Mouse (Mus musculus) forebrain, embryonic 14.5 days (tissue): ENCODE data around the gene Thap12. TPM values are rescaled to one million over a fixed set of nuclear protein-coding genes. Genes with fewer than 3 reads are reported as not detected.

Experiments
- ATAC-seq: fragments of 200-750 bp; cut with Nextera tagmentation; 2 replicates; pipeline ENCODE4 v1.8.0; 2017; ENCODE audit warnings: mild to moderate bottlenecking, moderate library complexity
- DNase-seq: peaks from one replicate; pipeline ENCODE4 v3.0.0-alpha.2; 2015; ENCODE audit warnings: low spot score
- H3K27ac ChIP-seq: fragments of 300-500 bp; sonication (generic); 2 replicates; pipeline ENCODE4 v1.5.1; 2014; ENCODE audit warnings: low read depth, mild to moderate bottlenecking, control low read depth, low read length, moderate library complexity
- H3K27me3 ChIP-seq: fragments of 300-500 bp; sonication (generic); replicated peaks from 2 replicates; pipeline ENCODE4 v1.6.1; 2014; ENCODE audit warnings: low read length, control low read depth, mixed read lengths; ENCODE audit not compliant: control insufficient read depth, insufficient read depth
- H3K36me3 ChIP-seq: fragments of 300-500 bp; sonication (generic); 2 replicates; pipeline ENCODE4 v1.6.1; 2014; ENCODE audit warnings: low read length, control low read depth; ENCODE audit not compliant: control insufficient read depth, insufficient read depth
- H3K4me1 ChIP-seq: fragments of 300-500 bp; sonication (generic); 2 replicates; pipeline ENCODE4 v1.6.1; 2014; ENCODE audit warnings: antibody characterized with exemption, low read length, control low read depth; ENCODE audit not compliant: control insufficient read depth, insufficient read depth
- H3K4me2 ChIP-seq: fragments of 300-500 bp; sonication (generic); 2 replicates; pipeline ENCODE4 v1.6.1; 2014; ENCODE audit warnings: mild to moderate bottlenecking, control low read depth, low read length
- H3K4me3 ChIP-seq: fragments of 300-500 bp; sonication (generic); 2 replicates; pipeline ENCODE4 v1.5.1; 2014; ENCODE audit warnings: low read depth, low read length, control low read depth
- H3K9ac ChIP-seq: fragments of 300-500 bp; sonication (generic); 2 replicates; pipeline ENCODE4 v1.6.1; 2014; ENCODE audit warnings: mild to moderate bottlenecking, low read length, control low read depth, moderate library complexity
- H3K9me3 ChIP-seq: fragments of 300-500 bp; sonication (generic); replicated peaks from 2 replicates; pipeline ENCODE4 v1.6.1; 2016; ENCODE audit warnings: low read length, control low read depth, mixed read lengths; ENCODE audit not compliant: control insufficient read depth
- WGBS: fragments of 180-500 bp; shearing (Covaris S2); extraction: QIAGEN DNeasy Blood & Tissue Kit; methylation state at CpG from one replicate; pipeline ENCODE4 v1.1.7; 2014; 5-methylcytosine and 5-hydroxymethylcytosine counted together
- polyA plus RNA-seq: library from polyadenylated mRNA; unstranded; fragments of >200 nt; fragmentation: Nextera tagmentation; extraction: Ambion mirVana; gene quantifications from 2 replicates; pipeline ENCODE4 v1.2.1, GENCODE M21; 2014

Thap12 gene
- polyA plus RNA-seq, 1 experiment from 2014 or later, result 42.5 TPM

DNA sequence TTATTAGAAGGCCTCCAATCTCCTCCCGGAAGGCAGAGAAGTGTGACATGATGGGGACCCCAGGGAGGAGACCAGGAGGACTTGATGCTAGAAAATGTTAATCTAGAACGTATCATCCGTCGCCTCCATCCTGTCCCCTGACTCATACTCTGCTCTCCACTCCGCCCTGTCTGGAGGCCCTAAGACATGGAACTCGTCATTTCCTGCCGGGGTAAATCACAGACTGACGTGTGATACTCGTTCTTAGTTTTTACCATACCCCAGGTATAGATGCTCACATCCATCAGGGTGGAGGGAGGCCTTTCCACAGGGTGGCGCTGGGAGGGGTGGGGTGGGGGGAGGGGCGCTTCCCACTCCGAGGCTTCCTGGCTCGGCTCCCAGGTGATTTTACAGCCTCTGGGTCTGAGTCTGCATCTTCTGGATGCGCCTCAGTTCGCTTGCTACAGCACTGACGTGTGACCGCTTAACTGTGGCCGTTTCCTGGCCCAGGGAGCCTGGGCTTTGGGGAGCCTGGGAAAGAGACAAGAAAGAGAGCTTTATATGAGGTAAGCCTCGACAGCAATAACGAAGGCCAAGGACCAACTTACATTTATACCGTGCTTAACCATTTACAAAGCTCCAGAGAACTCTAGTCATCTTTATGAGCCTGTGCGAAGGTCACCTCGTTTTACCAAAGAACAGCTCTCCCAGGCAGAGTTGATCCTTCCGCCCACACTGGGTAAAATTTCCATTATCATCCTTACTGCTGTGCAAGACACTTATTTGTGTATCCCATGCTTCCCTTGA, 9.9 kb upstream of the Thap12 start:
- Histone ChIP-seq H3K9me3 (no peaks in the 10 kb centered on the region), H3K4me1 (no peaks in the 10 kb centered on the region), H3K4me3 (no peak overlapping the region), H3K27ac (no peak overlapping the region), H3K9ac (peak overlapping the region; percentile 18), H3K27me3 (no peaks in the 10 kb centered on the region), H3K36me3 (no peaks in the 10 kb centered on the region), H3K4me2 (no peak overlapping the region)
- DNase-seq (no peak), ATAC-seq (no peak)
- WGBS, result 46% methylated on average over 24 of the region's 24 CpGs

DNA sequence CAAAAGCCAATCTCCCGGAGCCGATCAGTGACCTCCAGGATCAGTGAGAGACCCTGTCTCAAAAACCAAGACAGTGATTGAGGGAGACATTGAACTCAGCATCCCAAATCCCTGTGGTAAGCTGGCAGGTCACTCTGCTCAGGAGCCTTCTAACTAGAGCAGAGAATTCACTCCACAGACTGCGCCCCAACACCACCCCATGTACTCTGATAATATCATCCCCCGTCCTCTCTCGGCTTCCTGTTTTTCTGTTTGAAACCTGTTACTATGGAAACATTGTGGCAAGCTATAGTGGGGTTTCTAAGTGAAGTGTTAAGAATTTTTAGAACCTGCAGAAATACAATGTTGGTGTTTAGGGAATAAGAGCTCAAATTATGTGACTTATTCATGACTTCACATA, 8.9 kb upstream of the Thap12 start:
- Histone ChIP-seq H3K4me1 (no peaks in the 10 kb centered on the region), H3K9me3 (no peaks in the 10 kb centered on the region), H3K27ac (no peak overlapping the region), H3K27me3 (no peaks in the 10 kb centered on the region), H3K4me2 (no peak overlapping the region), H3K4me3 (no peak overlapping the region), H3K9ac (no peak overlapping the region), H3K36me3 (no peaks in the 10 kb centered on the region)
- ATAC-seq (no peak), DNase-seq (no peak)
- 85% methylated on average over 5 of the region's 5 CpGs for WGBS

DNA sequence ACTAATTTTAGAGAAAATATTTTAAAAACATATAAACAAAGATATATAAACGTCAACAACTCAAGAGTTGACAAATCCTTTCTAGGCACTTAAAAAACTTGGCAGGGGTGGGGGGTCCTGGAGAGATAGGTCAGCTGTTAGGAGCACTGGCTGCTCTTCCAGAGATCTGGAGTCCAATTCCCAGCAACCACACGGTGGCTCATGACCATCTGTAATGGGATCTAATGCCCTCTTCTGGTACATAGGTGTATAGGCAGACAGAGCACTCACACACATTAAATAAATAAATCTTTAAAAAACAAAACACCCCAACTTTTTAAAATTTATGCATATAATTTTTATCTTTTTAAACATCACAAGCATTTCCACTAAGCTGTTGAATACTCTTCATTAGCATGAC, 5.4 kb upstream of the Thap12 start:
- Histone ChIP-seq H3K36me3 (no peaks in the 10 kb centered on the region), H3K9me3 (no peaks in the 10 kb centered on the region), H3K4me3 (no peak overlapping the region), H3K9ac (no peak overlapping the region), H3K27me3 (no peaks in the 10 kb centered on the region), H3K4me2 (no peak overlapping the region), H3K4me1 (peaks cover 6% of the 10 kb centered on the region; the same call in 1 of the 2 replicates), H3K27ac (no peak overlapping the region)
- peak; percentile 56 for DNase-seq
- no peak for ATAC-seq
- WGBS, result 11% methylated on average over 2 of the region's 2 CpGs

DNA sequence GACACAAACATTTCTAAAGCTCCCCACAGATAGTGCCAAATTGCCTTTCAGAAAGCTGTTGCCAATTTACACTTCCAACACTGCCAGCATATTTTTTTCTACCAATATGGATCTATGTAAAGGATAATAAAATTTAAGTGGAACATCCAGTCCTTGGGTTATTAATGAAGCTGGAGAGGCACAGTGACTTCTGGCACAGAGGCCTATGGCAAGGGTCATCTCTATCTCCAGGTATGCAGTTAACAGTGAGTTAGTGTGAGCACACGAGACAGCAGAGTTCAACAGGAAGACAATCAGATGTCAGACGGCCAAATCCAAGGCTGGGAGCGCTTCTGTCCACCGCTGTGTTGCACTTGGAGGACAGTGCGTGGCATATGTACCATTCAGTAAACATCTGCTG, 4.9 kb upstream of the Thap12 start:
- WGBS, result 65% methylated on average over 5 of the region's 5 CpGs
- DNase-seq, result no peak
- peaks cover 6% of the 10 kb centered on the region; the same call in 1 of the 2 replicates for H3K4me1 ChIP-seq
- H3K4me3 ChIP-seq, result no peak overlapping the region
- H3K9ac ChIP-seq, result no peak overlapping the region
- no peak overlapping the region for H3K4me2 ChIP-seq
- H3K36me3 ChIP-seq, result no peaks in the 10 kb centered on the region
- H3K27ac ChIP-seq, result no peak overlapping the region
- H3K27me3 ChIP-seq, result no peaks in the 10 kb centered on the region
- no peaks in the 10 kb centered on the region for H3K9me3 ChIP-seq
- no peak for ATAC-seq

DNA sequence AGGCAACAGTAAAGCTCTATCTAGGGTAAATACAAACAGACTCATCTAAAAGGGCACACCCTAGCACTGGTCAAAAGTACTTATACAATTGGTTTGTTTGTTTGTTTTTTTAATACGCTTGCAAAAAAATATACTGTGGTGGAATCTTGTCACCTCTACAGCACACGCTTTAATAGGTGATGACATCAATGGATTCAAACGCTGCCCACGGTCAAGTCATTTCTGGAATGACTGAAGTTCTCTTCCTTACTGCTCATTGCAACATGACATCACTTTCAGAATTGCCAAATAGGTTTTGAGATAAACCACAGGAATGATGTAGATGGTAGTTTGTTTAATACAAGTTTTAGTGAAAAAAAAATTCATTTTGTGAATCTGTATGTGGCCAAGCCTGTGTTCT, 4.3 kb upstream of the Thap12 start:
- ATAC-seq (no peak), DNase-seq (no peak)
- H3K36me3 ChIP-seq, result no peaks in the 10 kb centered on the region
- H3K4me3 ChIP-seq, result no peak overlapping the region
- no peak overlapping the region for H3K4me2 ChIP-seq
- H3K27ac ChIP-seq, result no peak overlapping the region
- peaks cover 6% of the 10 kb centered on the region; the same call in 1 of the 2 replicates for H3K4me1 ChIP-seq
- H3K27me3 ChIP-seq, result no peaks in the 10 kb centered on the region
- WGBS, result 87% methylated on average over 4 of the region's 4 CpGs
- no peaks in the 10 kb centered on the region for H3K9me3 ChIP-seq
- no peak overlapping the region for H3K9ac ChIP-seq

DNA sequence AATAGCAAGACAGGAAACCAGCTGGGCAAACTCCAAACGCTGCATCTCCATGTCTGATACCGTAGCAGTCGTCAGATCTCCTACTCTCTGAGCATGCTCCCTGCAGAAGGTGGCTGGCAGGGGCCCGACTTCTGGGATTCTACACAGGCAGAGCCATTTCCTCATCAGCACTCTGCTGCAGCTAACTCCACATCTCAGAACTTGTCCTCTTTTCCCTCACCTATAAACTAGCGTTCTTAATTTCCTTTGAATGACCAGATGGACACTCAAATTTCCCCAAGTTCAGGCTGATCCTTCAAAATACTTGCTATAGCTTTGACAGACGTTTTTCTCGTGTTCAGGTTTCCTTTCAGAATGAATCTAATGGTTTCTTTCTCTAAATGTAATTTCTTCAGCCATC, 1.1 kb upstream of the Thap12 start:
- peak overlapping the region; percentile 96 for H3K4me3 ChIP-seq
- no peaks in the 10 kb centered on the region for H3K27me3 ChIP-seq
- H3K36me3 ChIP-seq, result no peaks in the 10 kb centered on the region
- H3K9ac ChIP-seq, result peak overlapping the region; percentile 81
- no peaks in the 10 kb centered on the region for H3K9me3 ChIP-seq
- DNase-seq (no peak), ATAC-seq (no peak)
- peak overlapping the region; percentile 70 for H3K4me2 ChIP-seq
- H3K4me1 ChIP-seq, result peaks cover 21% of the 10 kb centered on the region
- WGBS, result 54% methylated on average over 7 of the region's 7 CpGs
- no peak overlapping the region for H3K27ac ChIP-seq

DNA sequence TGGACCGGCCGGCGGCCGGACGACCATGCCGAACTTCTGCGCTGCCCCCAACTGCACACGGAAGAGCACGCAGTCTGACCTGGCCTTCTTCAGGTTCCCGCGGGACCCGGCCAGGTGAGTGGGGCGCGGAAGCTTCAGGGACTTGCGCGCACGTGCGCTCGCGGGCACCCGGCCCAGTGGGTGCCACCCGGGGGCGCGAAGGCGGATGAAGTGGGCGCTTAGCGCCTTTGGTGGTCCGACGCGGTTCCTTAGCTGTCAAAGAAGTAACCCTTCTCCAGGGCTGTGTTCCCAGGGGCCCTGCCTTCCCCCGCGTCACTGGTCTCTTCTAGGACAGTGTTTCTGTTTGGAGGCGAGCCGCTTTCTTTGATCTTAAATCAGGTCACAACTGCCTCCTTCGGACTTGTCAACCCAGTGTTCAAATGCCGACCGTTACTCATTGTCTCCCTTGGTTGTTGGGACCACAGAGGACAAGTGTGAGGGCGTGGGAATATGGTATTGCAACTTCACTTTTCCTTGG, 520 bp downstream of the Thap12 start:
- peak overlapping the region; percentile 96 for H3K4me3 ChIP-seq
- H3K9ac ChIP-seq, result peak overlapping the region; percentile 95
- peaks cover 21% of the 10 kb centered on the region for H3K4me1 ChIP-seq
- H3K9me3 ChIP-seq, result no peaks in the 10 kb centered on the region
- ATAC-seq (peak; percentile 38; the same call in 1 of the 2 replicates), DNase-seq (no peak)
- peak overlapping the region; percentile 68 for H3K27ac ChIP-seq
- WGBS, result 0% methylated on average over 33 of the region's 38 CpGs
- H3K27me3 ChIP-seq, result no peaks in the 10 kb centered on the region
- H3K4me2 ChIP-seq, result peak overlapping the region; percentile 75
- H3K36me3 ChIP-seq, result no peaks in the 10 kb centered on the region

DNA sequence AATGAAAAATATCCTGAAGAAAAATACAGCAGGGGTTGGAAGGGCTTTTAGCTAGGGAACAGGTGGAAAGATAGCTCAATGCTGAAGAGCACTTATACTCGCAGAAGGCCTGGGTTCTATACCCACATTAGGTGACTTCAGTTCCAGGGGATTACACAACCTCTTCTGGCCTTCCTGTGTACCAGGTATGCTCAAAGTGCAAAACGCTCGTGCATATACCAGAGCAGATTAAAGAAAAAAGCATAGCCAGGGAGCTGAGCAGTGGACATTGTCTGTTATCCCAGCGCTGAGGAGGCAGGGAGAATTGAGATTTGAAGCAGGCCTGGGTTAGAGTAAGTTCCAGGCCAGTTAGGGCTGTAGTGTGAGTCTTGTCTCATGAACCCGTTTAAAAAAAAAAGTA, 1.4 kb downstream of the Thap12 start:
- H3K4me3 ChIP-seq, result peak overlapping the region; percentile 96
- no peak overlapping the region for H3K27ac ChIP-seq
- H3K9me3 ChIP-seq, result no peaks in the 10 kb centered on the region
- 58% methylated on average over 5 of the region's 5 CpGs for WGBS
- H3K27me3 ChIP-seq, result no peaks in the 10 kb centered on the region
- peak overlapping the region; percentile 75 for H3K4me2 ChIP-seq
- no peak for DNase-seq
- ATAC-seq, result no peak
- H3K4me1 ChIP-seq, result peaks cover 21% of the 10 kb centered on the region
- peak overlapping the region; percentile 95 for H3K9ac ChIP-seq
- H3K36me3 ChIP-seq, result no peaks in the 10 kb centered on the region; the same call in 1 of the 2 replicates

DNA sequence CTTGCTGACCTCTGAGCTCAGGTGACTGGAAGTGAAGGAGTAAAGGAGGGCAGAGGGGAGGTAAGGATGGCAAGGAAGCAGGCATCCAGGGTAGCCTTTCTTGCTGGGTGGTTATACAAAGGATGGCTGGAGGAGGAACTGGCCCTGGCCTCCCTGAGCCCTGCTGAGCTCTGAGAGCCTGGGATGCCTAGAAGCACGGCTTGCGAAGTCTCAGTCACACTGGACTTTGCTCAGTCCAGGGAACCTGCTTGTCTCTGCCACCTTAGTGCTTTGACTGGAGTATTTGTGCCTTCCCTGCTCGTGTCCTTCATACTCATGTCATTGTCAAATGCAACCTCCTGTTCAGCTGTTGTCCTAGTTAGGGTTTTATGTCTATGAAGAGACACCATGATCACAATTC, 10.8 kb downstream of the Thap12 start:
- Histone ChIP-seq H3K4me2 (no peak overlapping the region), H3K4me3 (no peak overlapping the region), H3K36me3 (peaks cover 75% of the 10 kb centered on the region), H3K4me1 (no peaks in the 10 kb centered on the region), H3K9ac (no peak overlapping the region), H3K27me3 (no peaks in the 10 kb centered on the region), H3K9me3 (no peaks in the 10 kb centered on the region), H3K27ac (no peak overlapping the region)
- WGBS, result 86% methylated on average over 3 of the region's 3 CpGs
- DNase-seq (no peak), ATAC-seq (no peak)
